ENCODE assay signal across 11 mouse cellular contexts in genomic region chr4:49041655-49042054, GRCm38 (mm10). TPM values are rescaled to one million over a fixed set of nuclear protein-coding genes. Genes with fewer than 3 reads are reported as not detected.
DNase-seq lines count a peak whose midpoint lies in the region; ATAC-seq lines count a peak whose summit lies in the region.
"Had no signal": no experiment of that assay in that cellular context is flagged by ENCODE, and none has a peak within 500 bp of the region (broad histone marks: within the 10 kb centered on the region; RNA-seq: fewer than 3 reads in every experiment).

No protein-coding gene starts in this region.

- H3K27ac ChIP-seq in forebrain, embryonic 13.5 days: no peak overlapping the region
- no peak overlapping the region for H3K27ac ChIP-seq in forebrain, embryonic 11.5 days (ENCODE audit: low read depth, low read length)
- H3K27ac ChIP-seq in stomach, embryonic 16.5 days (ENCODE audit: low read length): no peak overlapping the region
- H3K27ac ChIP-seq: layer of hippocampus, adult 2 months; liver, embryonic 14.5 days had no signal

- H3K9me3 ChIP-seq in forebrain, embryonic 13.5 days (replicated peaks): no peaks in the 10 kb centered on the region
- H3K9me3 ChIP-seq in forebrain, embryonic 11.5 days (ENCODE audit: control insufficient read depth, low read length): no peaks in the 10 kb centered on the region
- no peaks in the 10 kb centered on the region for H3K9me3 ChIP-seq in stomach, embryonic 16.5 days (replicated peaks; ENCODE audit: control insufficient read depth, low read length)

- H3K4me3 ChIP-seq in forebrain, embryonic 13.5 days: no peak overlapping the region
- H3K4me3 ChIP-seq in forebrain, embryonic 11.5 days (ENCODE audit: low read depth, low read length): no peak overlapping the region
- no peak overlapping the region for H3K4me3 ChIP-seq in stomach, embryonic 16.5 days (replicated peaks; ENCODE audit: low read length)
- H3K4me3 ChIP-seq: layer of hippocampus, adult 2 months; myocyte had no signal

- peaks cover 5% of the 10 kb centered on the region for H3K4me1 ChIP-seq in forebrain, embryonic 13.5 days
- H3K4me1 ChIP-seq in forebrain, embryonic 11.5 days (replicated peaks; ENCODE audit: control insufficient read depth, insufficient read depth, low read length): no peaks in the 10 kb centered on the region
- H3K4me1 ChIP-seq in stomach, embryonic 16.5 days (ENCODE audit: control insufficient read depth, insufficient read depth, low read length): no peaks in the 10 kb centered on the region

- no peak overlapping the region for H3K9ac ChIP-seq in forebrain, embryonic 13.5 days
- H3K9ac ChIP-seq in forebrain, embryonic 11.5 days (ENCODE audit: low read length): no peak overlapping the region
- no peak overlapping the region for H3K9ac ChIP-seq in stomach, embryonic 16.5 days (ENCODE audit: low read length)
- H3K9ac ChIP-seq: liver, embryonic 14.5 days had no signal

- H3K27me3 ChIP-seq in forebrain, embryonic 13.5 days: no peaks in the 10 kb centered on the region
- H3K27me3 ChIP-seq in forebrain, embryonic 11.5 days (ENCODE audit: control insufficient read depth, insufficient read depth, low read length): no peaks in the 10 kb centered on the region
- no peaks in the 10 kb centered on the region for H3K27me3 ChIP-seq in stomach, embryonic 16.5 days (ENCODE audit: control insufficient read depth, insufficient read depth, low read length)

- WGBS in forebrain, embryonic 13.5 days: 43% methylated on average over 1 of the region's 1 CpGs
- 94% methylated on average over 1 of the region's 1 CpGs for WGBS in forebrain, embryonic 11.5 days
- 66% methylated on average over 1 of the region's 1 CpGs for WGBS in stomach, embryonic 16.5 days

- H3K4me2 ChIP-seq in forebrain, embryonic 13.5 days: no peak overlapping the region
- no peak overlapping the region for H3K4me2 ChIP-seq in forebrain, embryonic 11.5 days (ENCODE audit: low read depth, low read length, severe bottlenecking)
- no peak overlapping the region for H3K4me2 ChIP-seq in stomach, embryonic 16.5 days (ENCODE audit: low read depth, low read length)

- ATAC-seq in forebrain, embryonic 13.5 days: peak; percentile 90
- no peak for ATAC-seq in forebrain, embryonic 11.5 days (replicated peaks; ENCODE audit: low FRiP score)
- peak; percentile 53; the same call in 1 of the 2 replicates for ATAC-seq in stomach, embryonic 16.5 days (ENCODE audit: insufficient read depth, low FRiP score)

- DNase-seq in forebrain, embryonic 11.5 days (ENCODE audit: low spot score): no peak
- peak; percentile 24 for DNase-seq in ovary, adult 18-20 months (ENCODE audit: low spot score)
- DNase-seq in ovary, postnatal 10 days (ENCODE audit: low spot score): no peak
- DNase-seq in gastrocnemius, postnatal 10 days: peak; percentile 51
- no peak for DNase-seq in embryo, embryonic 10.5 days (ENCODE audit: low spot score)
- no peak for DNase-seq in thymus, adult 18-20 months

- no peaks in the 10 kb centered on the region for H3K36me3 ChIP-seq in forebrain, embryonic 13.5 days (ENCODE audit: poor library complexity, severe bottlenecking)
- H3K36me3 ChIP-seq in forebrain, embryonic 11.5 days (ENCODE audit: control insufficient read depth, insufficient read depth, low read length): no peaks in the 10 kb centered on the region
- H3K36me3 ChIP-seq in stomach, embryonic 16.5 days (ENCODE audit: control insufficient read depth, insufficient read depth, low read length): no peaks in the 10 kb centered on the region

RNA-seq across cellular contexts. Expression of gene Plppr1, which starts 17.4 kb away (rescaled TPM):
- 30.2 and 32.9 TPM in 2 replicates for polyA plus RNA-seq in forebrain, embryonic 13.5 days (2015; fragmentation: Nextera tagmentation; extraction: Ambion mirVana)
- polyA plus RNA-seq in forebrain, embryonic 11.5 days (2014; fragmentation: Nextera tagmentation; extraction: Ambion mirVana): 9.3 and 10.1 TPM in 2 replicates
- under 1 TPM; 0.21 to 0.32 TPM for total RNA-seq in gastrocnemius, postnatal 10 days (2021)
- 1.7 and 1.9 TPM in 2 replicates for polyA plus RNA-seq in stomach, embryonic 16.5 days (2015; fragmentation: Nextera tagmentation; extraction: Ambion mirVana)
- polyA plus RNA-seq: myocyte had no signal

Comparison
In these comparisons a context has a peak if more than half of its experiments do, and no peak if none do; other contexts are left out.
1. DNase-seq: peak in ovary, adult 18-20 months (single experiment) and gastrocnemius, postnatal 10 days (single experiment); none in forebrain, embryonic 11.5 days (single experiment), ovary, postnatal 10 days (single experiment), embryo, embryonic 10.5 days (single experiment) and thymus, adult 18-20 months (0 of 2).